ENCODE assay signal across 22 mouse cellular contexts in the genomic region with DNA sequence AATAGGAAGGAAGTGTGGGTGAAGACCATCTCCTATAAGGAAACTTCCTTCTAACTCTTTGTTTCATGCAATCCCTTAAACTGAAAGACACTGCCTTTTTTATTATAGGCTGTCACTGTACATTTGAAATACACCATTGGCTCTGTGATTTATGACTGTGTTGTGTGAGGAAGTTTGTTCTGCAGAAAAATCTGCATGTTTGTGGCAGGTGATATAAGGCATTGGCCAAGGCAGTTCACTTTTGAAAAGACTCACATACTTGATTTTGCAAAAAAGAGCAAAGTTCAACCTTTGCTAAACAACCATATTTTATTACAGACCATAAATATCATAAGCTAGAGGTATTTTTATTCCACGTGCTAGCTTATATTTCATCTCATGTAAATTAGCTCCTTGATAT.
DNase-seq lines count a peak whose midpoint lies in the region; ATAC-seq and TF ChIP-seq lines count a peak whose summit lies in the region.
"Had no signal": no experiment of that assay in that cellular context is flagged by ENCODE, and none has a peak within 500 bp of the region (broad histone marks: within the 10 kb centered on the region; RNA-seq: fewer than 3 reads in every experiment).

No protein-coding gene starts in this region.

- no peak for ATAC-seq in kidney, postnatal 0 days (replicated peaks; ENCODE audit: low FRiP score, low read depth)
- ATAC-seq in kidney, embryonic 16.5 days (ENCODE audit: low FRiP score, low TSS enrichment) = no peak
- ATAC-seq in intestine, embryonic 15.5 days = peak; percentile 88
- peak; percentile 86 for ATAC-seq in intestine, embryonic 16.5 days
- ATAC-seq in intestine, postnatal 0 days = peak; percentile 83
- ATAC-seq in midbrain, embryonic 15.5 days (replicated peaks) = no peak
- ATAC-seq: activated CD4-positive, CD25-positive, alpha-beta regulatory T cell, adult 4 months; CD4-positive, CD25-positive, alpha-beta regulatory T cell, adult 4 months; Patski had no signal

- no peaks in the 10 kb centered on the region for H3K4me1 ChIP-seq in kidney, postnatal 0 days (replicated peaks; ENCODE audit: insufficient read depth, low read length)
- no peaks in the 10 kb centered on the region for H3K4me1 ChIP-seq in kidney, embryonic 16.5 days (ENCODE audit: insufficient read depth, low read length)
- no peaks in the 10 kb centered on the region for H3K4me1 ChIP-seq in intestine, embryonic 15.5 days (replicated peaks)
- peaks cover 3% of the 10 kb centered on the region; the same call in 1 of the 2 replicates for H3K4me1 ChIP-seq in intestine, embryonic 16.5 days (ENCODE audit: control insufficient read depth, insufficient read depth, low read length)
- H3K4me1 ChIP-seq in intestine, postnatal 0 days (replicated peaks; ENCODE audit: control insufficient read depth, insufficient read depth, low read length) = no peaks in the 10 kb centered on the region
- no peaks in the 10 kb centered on the region for H3K4me1 ChIP-seq in forebrain, embryonic 10.5 days
- no peaks in the 10 kb centered on the region for H3K4me1 ChIP-seq in midbrain, embryonic 15.5 days

- no peaks in the 10 kb centered on the region for H3K9me3 ChIP-seq in kidney, postnatal 0 days (replicated peaks; ENCODE audit: low read length)
- no peaks in the 10 kb centered on the region for H3K9me3 ChIP-seq in kidney, embryonic 16.5 days (ENCODE audit: low read length)
- no peaks in the 10 kb centered on the region for H3K9me3 ChIP-seq in intestine, embryonic 15.5 days
- no peaks in the 10 kb centered on the region for H3K9me3 ChIP-seq in intestine, embryonic 16.5 days (ENCODE audit: control insufficient read depth, low read length)
- H3K9me3 ChIP-seq in intestine, postnatal 0 days (ENCODE audit: control insufficient read depth) = peaks cover 4% of the 10 kb centered on the region; the same call in 1 of the 2 replicates
- H3K9me3 ChIP-seq in forebrain, embryonic 10.5 days = peaks cover 4% of the 10 kb centered on the region; the same call in 1 of the 2 replicates
- no peaks in the 10 kb centered on the region for H3K9me3 ChIP-seq in midbrain, embryonic 15.5 days
- H3K9me3 ChIP-seq: G1E had no signal

- no peak overlapping the region for H3K27ac ChIP-seq in kidney, postnatal 0 days
- no peak overlapping the region for H3K27ac ChIP-seq in kidney, embryonic 16.5 days (ENCODE audit: low read length)
- no peak overlapping the region for H3K27ac ChIP-seq in intestine, embryonic 15.5 days
- no peak overlapping the region; the same call in 1 of the 2 replicates for H3K27ac ChIP-seq in intestine, embryonic 16.5 days (ENCODE audit: low read length)
- H3K27ac ChIP-seq in intestine, postnatal 0 days (ENCODE audit: low read depth, low read length) = no peak overlapping the region
- no peak overlapping the region for H3K27ac ChIP-seq in forebrain, embryonic 10.5 days
- H3K27ac ChIP-seq in midbrain, embryonic 15.5 days = no peak overlapping the region

- TF ChIP-seq CTCF in kidney, postnatal 0 days (IDR thresholded peaks at IDR 0.05; ENCODE audit: low read depth) = no peak
- no peak for TF ChIP-seq CTCF in intestine, postnatal 0 days (IDR thresholded peaks at IDR 0.05; ENCODE audit: low read depth)

- DNase-seq in kidney, postnatal 0 days (ENCODE audit: low spot score) = peak; percentile 23
- DNase-seq in forebrain, embryonic 10.5 days (ENCODE audit: extremely low spot score, low spot score) = no peak
- no peak for DNase-seq in heart, adult 8-10 months (ENCODE audit: low spot score)
- DNase-seq: adrenal gland, adult 2 months; adrenal gland, adult 8-10 months; adrenal gland, postnatal 10 days; adrenal gland, postnatal 14 days; adrenal gland, postnatal 25 days; adrenal gland, postnatal 36 days; B cell, adult 2 months; cerebellum, adult 11 months; cerebellum, adult 11-12 months had no signal

- H3K9ac ChIP-seq in kidney, postnatal 0 days (ENCODE audit: low read depth, low read length) = no peak overlapping the region
- no peak overlapping the region for H3K9ac ChIP-seq in kidney, embryonic 16.5 days (replicated peaks; ENCODE audit: low read length)
- no peak overlapping the region for H3K9ac ChIP-seq in intestine, embryonic 15.5 days
- H3K9ac ChIP-seq in intestine, embryonic 16.5 days (ENCODE audit: low read depth, low read length) = no peak overlapping the region
- H3K9ac ChIP-seq in intestine, postnatal 0 days (ENCODE audit: low read depth, low read length) = no peak overlapping the region
- no peak overlapping the region for H3K9ac ChIP-seq in midbrain, embryonic 15.5 days

- 24% methylated on average over 1 of the region's 1 CpGs for WGBS in kidney, postnatal 0 days
- 35% methylated on average over 1 of the region's 1 CpGs for WGBS in kidney, embryonic 16.5 days
- WGBS in intestine, embryonic 15.5 days = 45% methylated on average over 1 of the region's 1 CpGs
- WGBS in intestine, embryonic 16.5 days = 55% methylated on average over 1 of the region's 1 CpGs
- WGBS in intestine, postnatal 0 days = 41% methylated on average over 1 of the region's 1 CpGs
- WGBS in forebrain, embryonic 10.5 days = 83% methylated on average over 1 of the region's 1 CpGs
- WGBS in midbrain, embryonic 15.5 days = 88% methylated on average over 1 of the region's 1 CpGs

- no peaks in the 10 kb centered on the region for H3K36me3 ChIP-seq in kidney, postnatal 0 days (ENCODE audit: insufficient read depth, low read length)
- no peaks in the 10 kb centered on the region for H3K36me3 ChIP-seq in kidney, embryonic 16.5 days (ENCODE audit: insufficient read depth, low read length)
- no peaks in the 10 kb centered on the region for H3K36me3 ChIP-seq in intestine, embryonic 15.5 days
- no peaks in the 10 kb centered on the region for H3K36me3 ChIP-seq in intestine, embryonic 16.5 days (ENCODE audit: control insufficient read depth, insufficient read depth, low read length)
- no peaks in the 10 kb centered on the region for H3K36me3 ChIP-seq in intestine, postnatal 0 days (ENCODE audit: control insufficient read depth, insufficient read depth)
- H3K36me3 ChIP-seq in forebrain, embryonic 10.5 days (replicated peaks) = no peaks in the 10 kb centered on the region
- no peaks in the 10 kb centered on the region for H3K36me3 ChIP-seq in midbrain, embryonic 15.5 days (replicated peaks)
- H3K36me3 ChIP-seq: G1E had no signal

- H3K27me3 ChIP-seq in kidney, postnatal 0 days (ENCODE audit: insufficient read depth, low read length) = no peaks in the 10 kb centered on the region
- H3K27me3 ChIP-seq in kidney, embryonic 16.5 days (ENCODE audit: insufficient read depth, low read length) = no peaks in the 10 kb centered on the region
- no peaks in the 10 kb centered on the region for H3K27me3 ChIP-seq in intestine, embryonic 15.5 days (replicated peaks)
- H3K27me3 ChIP-seq in intestine, embryonic 16.5 days (replicated peaks; ENCODE audit: control insufficient read depth, insufficient read depth, low read length) = no peaks in the 10 kb centered on the region
- H3K27me3 ChIP-seq in intestine, postnatal 0 days (replicated peaks; ENCODE audit: control insufficient read depth, insufficient read depth, low read length) = no peaks in the 10 kb centered on the region
- no peaks in the 10 kb centered on the region for H3K27me3 ChIP-seq in forebrain, embryonic 10.5 days (ENCODE audit: poor library complexity, severe bottlenecking)
- H3K27me3 ChIP-seq in midbrain, embryonic 15.5 days (replicated peaks) = no peaks in the 10 kb centered on the region
- H3K27me3 ChIP-seq: CH12.LX, Patski had no signal

- no peak overlapping the region for H3K4me2 ChIP-seq in kidney, postnatal 0 days (ENCODE audit: low read length)
- H3K4me2 ChIP-seq in kidney, embryonic 16.5 days (replicated peaks; ENCODE audit: low read depth, low read length) = no peak overlapping the region
- no peak overlapping the region for H3K4me2 ChIP-seq in intestine, embryonic 15.5 days (replicated peaks)
- no peak overlapping the region for H3K4me2 ChIP-seq in intestine, embryonic 16.5 days (ENCODE audit: low read depth, low read length)
- H3K4me2 ChIP-seq in intestine, postnatal 0 days (replicated peaks; ENCODE audit: low read depth) = no peak overlapping the region
- no peak overlapping the region for H3K4me2 ChIP-seq in midbrain, embryonic 15.5 days

- H3K4me3 ChIP-seq in kidney, postnatal 0 days (replicated peaks; ENCODE audit: low read depth, low read length) = no peak overlapping the region
- H3K4me3 ChIP-seq in kidney, embryonic 16.5 days (ENCODE audit: low read length) = no peak overlapping the region
- no peak overlapping the region for H3K4me3 ChIP-seq in intestine, embryonic 15.5 days (replicated peaks)
- H3K4me3 ChIP-seq in intestine, embryonic 16.5 days (ENCODE audit: low read length) = no peak overlapping the region
- H3K4me3 ChIP-seq in intestine, postnatal 0 days (ENCODE audit: low read depth, low read length) = no peak overlapping the region
- H3K4me3 ChIP-seq in forebrain, embryonic 10.5 days = no peak overlapping the region
- H3K4me3 ChIP-seq in midbrain, embryonic 15.5 days = no peak overlapping the region

Comparison
In these comparisons a context has a peak if more than half of its experiments do, and no peak if none do; other contexts are left out.
1. ATAC-seq: peak in intestine, embryonic 15.5 days (single experiment), intestine, embryonic 16.5 days (single experiment) and intestine, postnatal 0 days (single experiment); none in kidney, postnatal 0 days (single experiment), kidney, embryonic 16.5 days (single experiment) and midbrain, embryonic 15.5 days (single experiment).